Mouse (Mus musculus): ENCODE measurements around the gene Grip1.

GRCm38 (mm10) chr10:119790507-119790906 is 336.9 kb downstream of the Grip1 start:
- TF ChIP-seq CTCF (IDR thresholded peaks at IDR 0.05): peak; percentile 46
- TF ChIP-seq EP300 (IDR thresholded peaks at IDR 0.05; ENCODE audit: insufficient read depth, low read depth, low read length): no peak
